Mouse (Mus musculus) inflammation-experienced regulatory T-cells (primary cell): ENCODE measurements around the gene Olfr1275. TPM values are rescaled to one million over a fixed set of nuclear protein-coding genes. Genes with fewer than 3 reads are reported as not detected.

Experiments used
- polyA plus RNA-seq, 2 experiments: library from polyadenylated mRNA; unstranded; fragments of 100-300 nt; shearing (Covaris generic); gene quantifications; one replicate each; pipeline ENCODE4 v1.2.1; 2017

Gene Olfr1275
- not detected for polyA plus RNA-seq

DNA sequence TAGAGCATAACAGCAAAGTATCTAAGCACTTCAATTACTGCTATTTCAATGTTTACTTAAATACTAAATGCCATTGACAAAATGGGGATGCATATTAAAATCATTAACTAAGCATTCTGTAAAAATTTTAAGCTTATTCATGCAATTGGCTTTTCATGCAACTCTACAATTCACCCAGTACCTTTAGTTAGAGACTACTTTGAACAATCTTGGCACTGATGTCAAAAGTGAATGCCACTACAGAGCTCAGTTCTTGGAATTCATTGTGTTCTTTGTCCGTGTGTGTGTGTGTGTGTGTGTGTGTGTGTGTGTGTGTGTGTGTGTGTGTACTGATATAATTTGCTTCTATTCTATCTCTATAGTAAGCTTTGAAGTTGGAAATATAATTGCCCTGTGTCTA lies at the start of gene Olfr1275:
Olfr1275 (minus strand) TSS at position 101 of the 400 bp plus-strand sequence.

GRCm38 (mm10) chr2:111274006-111274405 lies 38.9 kb upstream of the Olfr1275 start, which contains the start of gene Olfr1277:
Olfr1277 (minus strand) TSS chr2:111274106.

GRCm38 (mm10) chr2:111254216-111254615 lies 19.1 kb upstream of the Olfr1275 start, which contains the start of gene Olfr1276:
Olfr1276 (plus strand) TSS chr2:111254516.

GRCm38 (mm10) chr2:111229502-111229901 lies 5.6 kb downstream of the Olfr1275 start, which contains the start of gene 4930430A15Rik:
4930430A15Rik (minus strand) TSS chr2:111229602.

Other genes starting within 250 kb of the Olfr1275 start
- not detected for gene Gm13941, start 129.3 kb downstream of the Olfr1275 start, polyA plus RNA-seq
- gene Gm15130, start 82.3 kb downstream of the Olfr1275 start, polyA plus RNA-seq = not detected
- under 1 TPM in 1 of 2 experiments, not detected in 1; 0.42 TPM for gene 4930430A15Rik, start 5.7 kb downstream of the Olfr1275 start, polyA plus RNA-seq
- not detected for gene Olfr1276, start 19.2 kb upstream of the Olfr1275 start, polyA plus RNA-seq
- gene Olfr1277, start 38.8 kb upstream of the Olfr1275 start, polyA plus RNA-seq = under 1 TPM in 1 of 2 experiments, not detected in 1; 0.04 TPM
- not detected for gene Olfr1278, start 54.9 kb upstream of the Olfr1275 start, polyA plus RNA-seq
- gene Olfr1279, start 65.3 kb upstream of the Olfr1275 start, polyA plus RNA-seq = not detected
- not detected for gene Olfr1280, start 78.7 kb upstream of the Olfr1275 start, polyA plus RNA-seq
- not detected for gene Olfr1281, start 91.2 kb upstream of the Olfr1275 start, polyA plus RNA-seq
- not detected for gene Olfr1282, start 100.8 kb upstream of the Olfr1275 start, polyA plus RNA-seq
- gene Olfr1283, start 131.5 kb upstream of the Olfr1275 start, polyA plus RNA-seq = not detected
- gene Olfr1284, start 140.2 kb upstream of the Olfr1275 start, polyA plus RNA-seq = not detected
- gene Olfr1286, start 187.8 kb upstream of the Olfr1275 start, polyA plus RNA-seq = not detected
- not detected for gene Olfr1287, start 213.9 kb upstream of the Olfr1275 start, polyA plus RNA-seq
- gene Olfr1288, start 238.8 kb upstream of the Olfr1275 start, polyA plus RNA-seq = not detected
- not detected for gene Olfr1289, start 245.5 kb upstream of the Olfr1275 start, polyA plus RNA-seq